Mouse (Mus musculus): ENCODE measurements around the gene Col5a1.

DNA sequence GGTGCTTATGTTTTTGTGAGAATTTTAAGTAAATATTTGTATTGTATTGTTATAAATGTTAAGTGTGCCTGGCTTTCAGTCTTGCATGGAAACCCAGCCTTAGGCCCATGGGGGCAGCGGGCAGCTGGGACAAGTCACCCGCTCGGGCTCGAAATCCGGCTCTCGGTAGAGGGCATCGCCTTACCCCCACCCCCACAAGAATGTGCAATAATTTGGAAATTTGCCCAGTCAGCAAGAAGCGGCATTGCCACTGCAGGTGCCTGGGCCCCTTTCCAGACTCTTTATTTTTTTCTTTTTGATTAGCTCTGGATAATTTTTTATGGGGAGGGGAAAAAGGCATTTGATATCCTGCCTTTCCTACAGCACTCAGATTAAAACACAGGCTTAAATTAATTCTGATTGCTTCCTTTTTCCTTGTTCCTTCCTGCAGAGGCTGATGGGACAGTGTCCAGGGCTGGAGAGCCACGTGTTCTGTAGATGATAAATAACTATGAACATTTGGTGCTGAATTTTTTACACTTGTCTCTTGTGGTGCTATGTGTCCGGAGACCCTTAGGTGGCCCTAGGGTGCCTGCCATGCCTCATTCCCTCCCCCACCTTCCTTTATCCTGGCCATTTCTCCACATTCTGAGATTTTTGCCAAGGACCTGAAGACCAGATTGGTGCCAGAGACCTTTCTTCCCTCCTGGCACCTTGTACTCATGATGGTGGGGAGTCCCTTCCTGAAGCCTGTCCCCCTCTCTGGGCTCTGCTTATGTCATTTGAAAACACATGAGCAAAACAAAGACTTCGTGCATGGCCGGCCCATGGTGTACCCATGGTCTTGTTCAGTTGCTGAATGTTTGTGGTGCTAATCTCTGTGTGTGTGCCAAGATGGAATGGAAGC is 151.5 kb downstream of the Col5a1 start:
- no peak for TF ChIP-seq USF2 (IDR thresholded peaks at IDR 0.05; ENCODE audit: borderline replicate concordance in 1 of 2, insufficient read depth in 1 of 2, low read depth in 1 of 2, low read length in 2 of 2)
- no peak for TF ChIP-seq EP300 (IDR thresholded peaks at IDR 0.05; ENCODE audit: low read depth in 1 of 2, low read length in 2 of 2)
- no peak for TF ChIP-seq GATA1 (IDR thresholded peaks at IDR 0.05; ENCODE audit: low read depth, low read length)
- no peak for TF ChIP-seq TCF12 (IDR thresholded peaks at IDR 0.05; ENCODE audit: low read depth, low read length)
- no peak for TF ChIP-seq CTCF (IDR thresholded peaks at IDR 0.05 in 2 of 3, conservative IDR thresholded peaks at IDR 0.05 in 1 of 3; ENCODE audit: control insufficient read depth in 1 of 3, insufficient read depth in 1 of 3, low read depth in 2 of 3, low read length in 3 of 3, poor library complexity in 1 of 3, severe bottlenecking in 1 of 3)
- no peak for TF ChIP-seq SIN3A (IDR thresholded peaks at IDR 0.05; ENCODE audit: low read length)
- no peak for TF ChIP-seq JUND (IDR thresholded peaks at IDR 0.05; ENCODE audit: low read depth, low read length)
- no peak for TF ChIP-seq ZMIZ1 (IDR thresholded peaks at IDR 0.05; ENCODE audit: low read depth, low read length)
- no peak for TF ChIP-seq ZNF384 (IDR thresholded peaks at IDR 0.05; ENCODE audit: low read depth, low read length)
- TF ChIP-seq ZC3H11A (IDR thresholded peaks at IDR 0.05; ENCODE audit: low read depth, low read length): no peak
- TF ChIP-seq NELFE (IDR thresholded peaks at IDR 0.05; ENCODE audit: low read depth, low read length): no peak
- TF ChIP-seq RAD21 (IDR thresholded peaks at IDR 0.05; ENCODE audit: low read depth, low read length): no peak
- no peak for TF ChIP-seq GABPA (IDR thresholded peaks at IDR 0.05; ENCODE audit: low read depth, low read length)
- TF ChIP-seq MAX (IDR thresholded peaks at IDR 0.05; ENCODE audit: low read length): no peak
